ENCODE assay signal across 16 mouse cellular contexts in the genomic region with DNA sequence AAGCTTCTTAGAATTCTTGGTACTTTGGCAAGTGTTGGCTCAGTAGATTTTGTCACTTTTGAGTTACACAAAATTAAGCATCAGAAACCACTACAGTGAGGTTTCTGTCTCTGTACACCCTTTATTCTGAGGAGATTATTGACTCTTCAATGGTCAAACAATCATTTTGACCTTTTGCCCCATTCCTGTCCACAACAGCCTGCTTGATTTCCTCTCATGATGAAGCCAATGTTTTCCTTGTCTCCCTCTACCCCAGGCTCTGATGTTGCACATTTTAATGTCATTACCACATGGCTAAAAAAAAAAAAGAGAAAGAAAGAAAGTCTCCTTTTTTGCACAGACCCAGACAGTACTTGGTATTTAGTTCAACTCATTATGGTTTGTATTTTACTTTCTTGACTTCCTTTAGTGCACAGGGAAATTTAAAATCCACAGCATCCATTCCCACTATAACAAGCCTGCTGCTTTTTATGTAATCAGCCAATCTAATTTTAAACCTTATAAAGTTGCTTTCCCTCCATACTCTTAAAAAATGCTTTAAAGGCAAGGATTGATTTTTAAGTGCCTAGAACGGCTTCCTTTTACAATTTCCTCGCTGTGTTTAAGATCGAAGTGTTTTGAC.
"Had no signal": no experiment of that assay in that cellular context is flagged by ENCODE, and none has a peak within 500 bp of the region (broad histone marks: within the 10 kb centered on the region; RNA-seq: fewer than 3 reads in every experiment).

No protein-coding gene starts in this region.

- H3K4me2 ChIP-seq: midbrain, embryonic 15.5 days; neural tube, embryonic 13.5 days; stomach, embryonic 15.5 days had no signal

- DNase-seq: kidney, adult 9 months; kidney, postnatal 14 days; lung, adult 2 months; lung, postnatal 36 days; retina, postnatal 1 day; right cerebral cortex, postnatal 4 days; thymus, postnatal 14 days had no signal

- H3K4me3 ChIP-seq: left cerebral cortex, adult 2 months; limb, embryonic 10.5 days; midbrain, embryonic 10.5 days; midbrain, embryonic 15.5 days; neural tube, embryonic 13.5 days; stomach, embryonic 15.5 days had no signal

- H3K4me1 ChIP-seq: limb, embryonic 10.5 days; midbrain, embryonic 10.5 days; midbrain, embryonic 15.5 days; neural tube, embryonic 13.5 days; stomach, embryonic 15.5 days had no signal

- H3K9ac ChIP-seq: liver, embryonic 14.5 days; midbrain, embryonic 15.5 days; neural tube, embryonic 13.5 days; stomach, embryonic 15.5 days had no signal

- H3K36me3 ChIP-seq: limb, embryonic 10.5 days; midbrain, embryonic 10.5 days; midbrain, embryonic 15.5 days; neural tube, embryonic 13.5 days; stomach, embryonic 15.5 days had no signal

- H3K27ac ChIP-seq: left cerebral cortex, adult 2 months; limb, embryonic 10.5 days; liver, embryonic 14.5 days; midbrain, embryonic 10.5 days; midbrain, embryonic 15.5 days; neural tube, embryonic 13.5 days; stomach, embryonic 15.5 days had no signal

- H3K27me3 ChIP-seq: midbrain, embryonic 15.5 days; neural tube, embryonic 13.5 days; stomach, embryonic 15.5 days had no signal

- ATAC-seq: intestine, postnatal 0 days; lung, postnatal 0 days; midbrain, embryonic 15.5 days had no signal

- H3K9me3 ChIP-seq: limb, embryonic 10.5 days; midbrain, embryonic 10.5 days; midbrain, embryonic 15.5 days; neural tube, embryonic 13.5 days; stomach, embryonic 15.5 days had no signal
